Mouse (Mus musculus): ENCODE data around the gene Osbp2. TPM values are rescaled to one million over a fixed set of nuclear protein-coding genes. Genes with fewer than 3 reads are reported as not detected.

The Osbp2 gene
- polyA plus RNA-seq, 1 experiment from 2014 or later = 0.29 TPM

DNA sequence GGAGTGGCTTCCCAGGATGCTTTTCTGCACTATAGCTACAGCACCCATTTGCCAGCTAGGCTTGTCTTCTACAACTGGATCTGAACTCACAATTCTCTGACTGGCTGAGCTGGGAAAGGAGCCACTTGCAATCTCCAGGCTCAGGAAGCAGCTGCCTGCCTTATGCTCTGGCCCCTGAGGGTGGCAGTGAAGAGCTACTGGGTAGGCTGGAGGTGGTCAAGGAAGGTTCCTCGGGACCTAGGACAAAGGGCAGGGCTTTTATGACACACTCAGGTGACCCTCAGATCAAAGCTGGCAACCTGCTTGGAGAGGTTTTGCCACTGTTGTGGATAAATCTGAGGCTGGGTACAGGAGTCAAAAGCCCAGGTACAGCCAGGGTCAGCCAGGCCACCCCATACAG is 61.6 kb downstream of the Osbp2 start:
- Histone ChIP-seq H3K27me3 (ENCODE audit: insufficient read depth, poor library complexity, severe bottlenecking) (peaks cover 1% of the 10 kb centered on the region; the same call in 1 of the 2 replicates), H3K9me3 (0 out of 2 replicates have a peak, but pooled peaks cover 4% of the 10 kb centered on the region), H3K4me1 (no peaks in the 10 kb centered on the region), H3K27ac (no peak overlapping the region), H3K4me3 (no peak overlapping the region), H3K36me3 (no peaks in the 10 kb centered on the region)
- 29% methylated on average over 1 of the region's 1 CpGs for WGBS
- no peak for DNase-seq (ENCODE audit: low spot score)

DNA sequence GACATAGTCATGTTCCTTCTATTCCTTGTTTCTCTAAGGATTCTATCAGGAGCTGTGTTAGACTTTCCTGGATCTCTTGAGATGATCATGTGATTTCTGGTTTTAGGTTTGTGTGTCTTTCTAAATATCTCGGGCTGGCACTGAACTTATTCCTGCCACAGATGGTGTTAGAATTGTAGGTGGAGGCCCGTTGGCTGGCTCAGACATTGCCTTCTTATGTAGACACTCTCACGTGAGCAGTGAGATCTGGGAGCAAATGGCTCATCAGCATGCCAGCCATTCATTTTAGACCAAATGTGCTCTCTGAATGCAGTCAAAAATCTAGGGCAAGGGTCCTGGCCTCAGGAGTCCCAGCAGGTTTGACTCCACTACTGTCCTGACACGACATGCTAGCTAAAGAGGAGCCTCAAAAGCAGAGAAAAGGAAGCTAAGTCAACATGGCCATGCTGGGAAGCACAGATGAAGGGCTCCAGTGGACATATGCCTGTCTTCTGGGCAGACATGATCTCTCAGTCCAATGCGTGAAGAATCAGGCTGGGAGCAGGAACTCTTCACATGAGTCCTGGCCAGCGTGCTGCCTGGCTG is 66.0 kb downstream of the Osbp2 start:
- no peaks in the 10 kb centered on the region for H3K36me3 ChIP-seq
- no peaks in the 10 kb centered on the region for H3K27me3 ChIP-seq (ENCODE audit: insufficient read depth, poor library complexity, severe bottlenecking)
- 83% methylated on average over 6 of the region's 6 CpGs for WGBS
- H3K4me3 ChIP-seq = no peak overlapping the region
- no peaks in the 10 kb centered on the region for H3K4me1 ChIP-seq
- DNase-seq (ENCODE audit: low spot score) = no peak
- H3K9me3 ChIP-seq = no peaks in the 10 kb centered on the region
- no peak overlapping the region for H3K27ac ChIP-seq

DNA sequence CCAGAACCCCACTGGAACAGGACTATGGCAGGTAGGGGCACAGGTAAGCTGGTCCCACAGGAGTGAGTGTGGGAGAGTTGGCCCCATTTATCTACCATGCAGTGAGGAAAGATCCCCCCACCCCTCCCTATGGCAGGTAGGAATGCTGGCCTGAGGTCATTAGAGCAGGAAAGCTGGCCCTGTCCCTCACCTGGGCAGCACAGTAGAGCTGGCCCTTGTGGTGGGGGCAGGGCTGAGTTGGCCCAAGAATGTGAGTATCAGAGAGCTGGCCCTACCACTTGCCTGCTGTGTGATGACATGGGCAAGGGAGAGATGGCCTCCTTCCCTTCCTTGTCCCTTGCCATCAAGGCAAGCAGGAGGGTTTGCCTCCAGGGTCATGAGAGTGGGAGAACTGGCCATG is 73.0 kb downstream of the Osbp2 start:
- H3K36me3 ChIP-seq = no peaks in the 10 kb centered on the region
- no peak overlapping the region for H3K27ac ChIP-seq
- DNase-seq (ENCODE audit: low spot score) = no peak
- H3K27me3 ChIP-seq (ENCODE audit: insufficient read depth, poor library complexity, severe bottlenecking) = no peaks in the 10 kb centered on the region; the same call in 1 of the 2 replicates
- H3K4me1 ChIP-seq = no peaks in the 10 kb centered on the region
- H3K4me3 ChIP-seq = no peak overlapping the region
- H3K9me3 ChIP-seq = no peaks in the 10 kb centered on the region

DNA sequence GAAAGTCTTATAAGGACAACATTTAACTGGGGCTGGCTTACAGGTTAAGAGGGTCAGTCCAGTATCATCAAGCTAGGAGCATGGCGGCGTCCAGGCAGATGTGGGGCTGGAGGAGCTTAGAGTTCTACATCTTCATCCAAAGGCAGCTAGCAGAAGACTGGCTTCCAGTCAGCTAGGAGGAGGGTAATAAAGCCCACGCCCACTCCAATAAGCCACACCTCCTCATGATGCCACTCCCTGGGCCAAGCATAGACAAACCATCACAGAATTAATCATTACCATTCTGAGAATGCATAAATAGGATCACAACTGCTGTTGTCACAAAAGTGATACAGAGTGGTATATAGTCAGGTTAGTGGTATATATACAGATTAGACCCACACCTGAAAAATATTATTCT is 73.8 kb downstream of the Osbp2 start:
- Histone ChIP-seq H3K4me1 (no peaks in the 10 kb centered on the region), H3K36me3 (no peaks in the 10 kb centered on the region), H3K27me3 (ENCODE audit: insufficient read depth, poor library complexity, severe bottlenecking) (peaks cover 4% of the 10 kb centered on the region; the same call in 1 of the 2 replicates), H3K27ac (no peak overlapping the region), H3K9me3 (no peaks in the 10 kb centered on the region), H3K4me3 (no peak overlapping the region)
- DNase-seq (ENCODE audit: low spot score) = no peak
- WGBS = 74% methylated on average over 3 of the region's 3 CpGs

DNA sequence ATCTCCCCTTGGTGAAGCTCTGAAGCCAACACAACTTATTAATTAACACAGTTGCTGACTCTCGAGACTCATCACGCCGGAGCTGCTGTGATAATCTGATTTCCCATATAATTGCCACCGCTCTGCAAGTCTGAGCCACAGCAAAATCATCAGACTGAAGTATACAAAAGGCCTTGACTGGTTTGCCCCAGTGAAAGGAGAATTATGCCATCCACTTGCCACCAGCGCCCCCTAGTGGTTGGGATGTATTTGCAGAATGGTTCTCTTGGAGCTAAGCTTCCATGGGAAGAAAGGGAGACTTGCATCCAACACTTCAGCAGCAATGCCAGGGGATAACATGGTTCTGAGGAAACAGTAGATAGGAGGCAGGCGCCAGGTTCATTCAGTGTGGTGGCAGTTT is 77.1 kb downstream of the Osbp2 start:
- Histone ChIP-seq H3K36me3 (no peaks in the 10 kb centered on the region), H3K27me3 (ENCODE audit: insufficient read depth, poor library complexity, severe bottlenecking) (peaks cover 4% of the 10 kb centered on the region; the same call in 1 of the 2 replicates), H3K4me1 (no peaks in the 10 kb centered on the region), H3K9me3 (no peaks in the 10 kb centered on the region), H3K27ac (no peak overlapping the region), H3K4me3 (no peak overlapping the region)
- DNase-seq (ENCODE audit: low spot score) = peak; percentile 87
- WGBS = 30% methylated on average over 6 of the region's 6 CpGs

DNA sequence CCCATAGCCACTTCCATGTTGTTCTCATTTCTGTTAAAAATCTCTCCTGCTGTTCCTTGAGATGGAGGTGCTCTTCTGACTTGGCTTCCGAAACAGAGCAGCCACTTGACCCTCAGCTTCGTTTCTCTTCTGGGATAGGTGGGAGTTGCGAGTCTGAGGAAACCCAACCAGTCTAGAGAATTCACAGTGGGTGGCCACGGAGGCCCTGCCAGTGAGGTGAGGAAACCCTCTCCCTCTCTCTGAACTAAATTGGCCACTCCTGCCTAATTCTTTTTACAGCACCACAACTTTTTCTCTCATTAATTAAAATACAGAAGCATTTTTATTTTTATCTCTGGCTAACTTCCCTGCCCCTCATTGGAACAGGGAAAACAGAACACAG is 88.4 kb downstream of the Osbp2 start:
- peaks cover 9% of the 10 kb centered on the region for H3K4me1 ChIP-seq
- peaks cover 64% of the 10 kb centered on the region for H3K27me3 ChIP-seq (ENCODE audit: insufficient read depth, poor library complexity, severe bottlenecking)
- H3K4me3 ChIP-seq = no peak overlapping the region
- H3K9me3 ChIP-seq = no peaks in the 10 kb centered on the region
- 40% methylated on average over 4 of the region's 4 CpGs for WGBS
- H3K36me3 ChIP-seq = no peaks in the 10 kb centered on the region
- no peak for DNase-seq (ENCODE audit: low spot score)
- no peak overlapping the region for H3K27ac ChIP-seq

DNA sequence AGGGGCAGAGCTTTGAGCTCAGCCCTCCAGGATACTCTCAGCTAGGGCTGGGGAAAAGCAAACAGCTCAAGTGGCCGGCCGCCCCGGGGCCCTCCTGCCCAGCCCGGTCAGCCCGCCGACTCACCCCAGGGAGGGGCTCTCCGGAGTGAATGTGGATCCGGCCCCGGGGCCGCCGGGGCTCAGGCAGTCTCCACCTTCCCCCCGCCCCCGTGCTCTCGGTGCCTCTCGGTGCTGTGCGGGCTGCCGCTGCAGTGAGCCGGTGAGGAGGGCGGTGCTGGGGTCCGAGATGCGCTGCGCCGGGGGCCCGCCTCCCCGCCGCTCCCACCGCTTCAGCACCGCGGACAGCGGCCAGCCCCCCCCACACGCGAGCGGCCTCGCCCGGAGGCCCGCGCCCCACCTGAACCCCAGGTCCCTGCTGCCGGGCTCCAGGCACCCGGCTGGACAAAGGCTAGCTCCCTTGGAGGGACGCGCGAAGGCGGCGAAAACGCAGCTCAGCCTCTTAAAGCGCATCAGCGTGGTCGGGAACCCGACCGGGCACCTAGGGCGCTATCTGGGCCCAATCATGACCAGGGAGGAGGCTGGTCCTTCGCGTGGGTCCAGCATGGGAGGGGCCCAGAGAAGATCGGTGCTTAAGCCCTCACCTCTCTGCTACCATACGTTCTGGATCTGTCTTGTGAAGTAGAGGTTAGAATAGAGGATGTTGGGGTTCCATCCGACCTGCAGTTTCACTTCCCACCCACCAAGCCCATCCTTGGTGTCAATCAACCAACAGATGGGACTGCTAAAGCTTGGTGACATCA is 89.0 kb downstream of the Osbp2 start:
- H3K27me3 ChIP-seq (ENCODE audit: insufficient read depth, poor library complexity, severe bottlenecking) = peaks cover 64% of the 10 kb centered on the region
- WGBS = 2% methylated on average over 56 of the region's 56 CpGs
- DNase-seq (ENCODE audit: low spot score) = no peak
- H3K4me3 ChIP-seq = peak overlapping the region; percentile 55
- no peaks in the 10 kb centered on the region for H3K36me3 ChIP-seq
- no peaks in the 10 kb centered on the region for H3K9me3 ChIP-seq
- H3K27ac ChIP-seq = no peak overlapping the region
- peaks cover 9% of the 10 kb centered on the region for H3K4me1 ChIP-seq

DNA sequence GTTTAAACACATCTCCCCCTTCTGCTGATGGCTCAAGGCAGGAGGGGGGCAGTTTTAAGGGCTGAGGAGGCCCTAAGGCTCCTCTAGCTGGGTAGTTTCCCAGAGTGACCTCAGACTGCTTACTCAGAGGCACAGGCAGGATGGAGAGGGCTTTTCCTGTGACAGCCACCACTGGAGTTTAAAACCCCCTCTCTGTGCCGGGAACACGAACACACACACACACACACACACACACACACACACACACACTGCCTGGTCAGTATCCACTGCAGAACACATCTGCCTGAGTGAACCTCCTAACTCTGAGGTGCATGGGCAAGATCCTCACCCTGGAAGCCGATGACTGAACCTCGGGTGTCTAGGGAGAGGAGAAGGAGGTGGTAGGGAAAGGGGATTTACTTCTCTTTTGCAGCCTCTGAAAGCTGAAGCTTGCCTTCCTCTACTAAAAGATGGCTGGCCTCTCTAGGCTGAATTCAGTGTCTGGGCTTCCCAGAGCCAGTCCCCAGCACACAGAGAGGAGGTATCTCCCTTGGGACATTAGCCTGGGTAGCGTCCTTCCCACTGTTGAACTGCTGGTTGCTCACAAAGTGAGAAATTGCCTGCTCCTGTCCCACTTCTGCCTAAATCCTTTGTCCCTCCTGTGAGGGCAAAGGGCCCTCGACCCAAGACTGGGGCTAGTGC is 89.8 kb downstream of the Osbp2 start:
- Histone ChIP-seq H3K36me3 (no peaks in the 10 kb centered on the region), H3K4me1 (peaks cover 9% of the 10 kb centered on the region), H3K27ac (no peak overlapping the region), H3K27me3 (ENCODE audit: insufficient read depth, poor library complexity, severe bottlenecking) (peaks cover 64% of the 10 kb centered on the region), H3K9me3 (no peaks in the 10 kb centered on the region), H3K4me3 (peak overlapping the region; percentile 55)
- DNase-seq (ENCODE audit: low spot score) = no peak
- WGBS = 45% methylated on average over 6 of the region's 6 CpGs

DNA sequence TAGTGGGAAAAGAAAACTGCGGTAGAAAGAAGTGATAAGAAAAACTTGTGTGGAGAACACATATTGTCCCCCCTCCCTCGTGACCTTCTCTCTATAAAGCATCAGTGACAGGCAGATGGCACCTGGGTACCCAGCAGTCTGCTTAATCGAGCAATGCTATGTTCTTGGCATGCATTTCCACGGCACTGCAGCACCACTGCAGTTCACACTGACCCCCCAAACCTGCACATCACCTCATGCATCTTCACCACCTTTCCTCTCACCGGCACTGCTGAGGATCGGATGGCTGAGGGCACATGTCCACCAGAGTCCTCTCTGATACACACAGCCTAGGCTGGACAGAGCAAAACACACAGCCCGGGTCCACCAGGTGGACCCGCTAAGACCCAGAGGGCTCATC is 90.6 kb downstream of the Osbp2 start:
- peaks cover 64% of the 10 kb centered on the region for H3K27me3 ChIP-seq (ENCODE audit: insufficient read depth, poor library complexity, severe bottlenecking)
- H3K9me3 ChIP-seq = no peaks in the 10 kb centered on the region
- H3K36me3 ChIP-seq = no peaks in the 10 kb centered on the region
- H3K27ac ChIP-seq = no peak overlapping the region
- no peak overlapping the region for H3K4me3 ChIP-seq
- 71% methylated on average over 8 of the region's 8 CpGs for WGBS
- DNase-seq (ENCODE audit: low spot score) = no peak
- H3K4me1 ChIP-seq = peaks cover 9% of the 10 kb centered on the region

DNA sequence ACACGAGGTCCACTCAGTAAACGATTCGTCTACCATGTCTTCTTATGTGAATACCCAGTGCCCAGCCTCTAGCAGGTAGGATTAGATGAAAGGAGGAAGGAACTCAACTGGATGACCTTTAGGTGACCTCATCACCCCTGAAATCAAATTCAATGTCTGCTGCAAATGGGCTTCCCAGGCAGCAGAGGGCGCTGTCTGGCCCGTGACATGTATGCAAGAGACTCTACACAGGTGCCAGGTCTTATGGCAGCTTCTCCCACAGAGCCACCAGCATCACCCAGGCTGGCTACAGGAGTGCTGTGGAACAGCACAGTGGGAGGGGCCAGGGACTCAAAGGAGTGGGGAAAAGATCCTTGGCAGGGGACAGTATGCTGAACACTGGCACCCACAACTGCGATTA is 92.4 kb downstream of the Osbp2 start:
- Histone ChIP-seq H3K4me1 (peaks cover 9% of the 10 kb centered on the region), H3K27me3 (ENCODE audit: insufficient read depth, poor library complexity, severe bottlenecking) (peaks cover 52% of the 10 kb centered on the region), H3K36me3 (no peaks in the 10 kb centered on the region), H3K9me3 (no peaks in the 10 kb centered on the region), H3K4me3 (no peak overlapping the region), H3K27ac (no peak overlapping the region)
- 45% methylated on average over 6 of the region's 6 CpGs for WGBS
- DNase-seq (ENCODE audit: low spot score) = no peak

DNA sequence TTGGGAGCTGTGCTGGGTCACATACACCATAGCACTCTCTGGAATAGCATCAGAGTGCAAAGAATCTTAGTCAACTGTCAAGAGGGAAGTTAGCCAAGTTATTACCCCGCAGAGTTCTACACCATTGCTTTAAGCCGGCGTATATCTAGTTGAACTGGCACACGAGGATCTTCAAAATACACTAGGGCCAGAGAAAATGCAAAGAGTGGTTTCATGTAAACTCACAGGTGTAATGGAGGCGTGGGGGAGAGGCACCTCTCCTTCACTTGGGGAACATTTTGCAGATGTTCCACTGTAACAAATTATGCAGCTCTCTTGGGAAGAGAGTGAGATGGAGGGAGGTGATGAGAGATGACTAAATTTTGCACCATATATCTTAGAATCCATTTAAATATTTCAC is 95.9 kb downstream of the Osbp2 start:
- H3K36me3 ChIP-seq = no peaks in the 10 kb centered on the region
- H3K27ac ChIP-seq = no peak overlapping the region
- H3K27me3 ChIP-seq (ENCODE audit: insufficient read depth, poor library complexity, severe bottlenecking) = peaks cover 44% of the 10 kb centered on the region
- WGBS = 84% methylated on average over 5 of the region's 5 CpGs
- DNase-seq (ENCODE audit: low spot score) = no peak
- H3K4me3 ChIP-seq = no peak overlapping the region
- H3K4me1 ChIP-seq = no peaks in the 10 kb centered on the region
- H3K9me3 ChIP-seq = no peaks in the 10 kb centered on the region

DNA sequence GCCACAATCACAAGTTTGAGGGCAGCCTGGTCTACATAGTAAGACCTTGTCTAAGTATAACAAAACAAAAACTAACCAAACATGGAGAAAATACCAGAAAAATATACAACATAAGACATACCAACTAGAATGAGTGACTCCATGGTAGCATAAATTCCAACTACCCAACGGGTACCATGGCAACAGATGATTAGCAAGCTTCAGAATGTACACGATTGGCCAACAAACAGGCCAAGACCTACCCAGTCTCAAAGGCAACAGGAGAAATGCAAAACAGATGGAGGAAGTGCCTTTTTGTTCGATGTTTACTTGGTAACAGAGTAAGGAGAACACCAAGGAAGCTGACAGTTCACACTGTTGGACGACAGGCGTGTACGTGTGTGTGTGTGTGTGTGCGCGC is 96.7 kb downstream of the Osbp2 start:
- Histone ChIP-seq H3K4me1 (peaks cover 5% of the 10 kb centered on the region; the same call in 1 of the 2 replicates), H3K27ac (no peak overlapping the region), H3K4me3 (no peak overlapping the region), H3K9me3 (no peaks in the 10 kb centered on the region), H3K36me3 (no peaks in the 10 kb centered on the region), H3K27me3 (ENCODE audit: insufficient read depth, poor library complexity, severe bottlenecking) (peaks cover 44% of the 10 kb centered on the region)
- WGBS = 84% methylated on average over 8 of the region's 8 CpGs
- DNase-seq (ENCODE audit: low spot score) = no peak

DNA sequence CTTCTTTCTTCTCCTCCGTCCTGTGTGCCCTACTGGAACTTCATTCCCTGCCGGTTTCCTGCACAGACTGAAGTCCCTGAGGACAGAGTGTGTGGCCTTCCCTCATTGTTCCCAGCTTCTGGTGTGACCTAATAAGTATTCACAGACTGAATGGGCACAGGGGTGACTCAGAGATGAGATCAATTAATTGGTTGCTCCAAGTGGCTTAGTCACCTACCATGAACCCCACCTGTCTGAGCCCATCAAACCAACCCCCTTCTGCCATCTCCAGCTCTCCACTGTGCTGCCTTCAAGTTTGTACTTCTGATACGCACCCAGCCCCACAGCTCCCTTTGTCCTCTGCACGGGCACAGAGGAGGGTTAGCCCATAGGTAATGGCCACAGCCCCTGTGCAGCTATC is 99.4 kb downstream of the Osbp2 start:
- no peak overlapping the region for H3K4me3 ChIP-seq
- H3K4me1 ChIP-seq = peaks cover 13% of the 10 kb centered on the region
- no peak for DNase-seq (ENCODE audit: low spot score)
- H3K27me3 ChIP-seq (ENCODE audit: insufficient read depth, poor library complexity, severe bottlenecking) = peaks cover 63% of the 10 kb centered on the region
- 59% methylated on average over 4 of the region's 4 CpGs for WGBS
- H3K27ac ChIP-seq = no peak overlapping the region
- H3K9me3 ChIP-seq = no peaks in the 10 kb centered on the region
- no peaks in the 10 kb centered on the region for H3K36me3 ChIP-seq
